Mouse (Mus musculus) small intestine, adult 2 months (tissue): Measurements from ENCODE around the gene Samd14.

Experiments used
- CTCF ChIP-seq: fragments of 200-500 bp; IDR thresholded peaks from 2 replicates; pipeline ENCODE4 v1.5.1; 2012; ENCODE audit warnings: low read depth, mild to moderate bottlenecking, control low read depth, inconsistent platforms, low read length, moderate library complexity, mixed read lengths; ENCODE audit not compliant: insufficient replicate concordance, insufficient read length; ENCODE audit errors: extremely low read depth
- POLR2A ChIP-seq: fragments of 200-500 bp; IDR thresholded peaks from 2 replicates; pipeline ENCODE4 v1.6.1; 2012; ENCODE audit warnings: low read depth, mild to moderate bottlenecking, control low read depth, inconsistent platforms, low read length, moderate library complexity

DNA sequence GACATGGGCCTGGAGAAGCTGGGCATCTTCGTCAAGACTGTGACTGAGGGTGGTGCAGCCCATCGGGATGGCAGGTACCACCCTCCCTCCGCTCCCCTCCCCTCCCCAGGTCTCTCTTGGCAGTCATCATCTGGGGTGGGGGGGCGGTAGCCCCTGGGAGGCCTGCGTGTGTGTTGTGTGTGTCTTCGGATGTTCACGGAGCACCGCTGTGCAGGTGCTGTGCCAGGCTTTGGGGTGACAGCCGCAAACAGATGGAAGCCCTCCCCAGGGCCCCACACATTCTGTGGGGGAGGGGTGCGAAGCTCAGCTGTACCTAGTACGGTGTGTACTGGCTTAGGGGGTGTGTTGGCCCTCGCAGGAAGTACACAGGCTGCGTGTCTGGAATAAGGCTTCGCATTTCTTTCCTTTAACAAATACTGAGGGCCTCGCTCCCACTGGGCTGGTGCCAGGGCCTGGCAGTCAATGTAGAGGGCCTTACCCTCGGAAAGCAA lies 11.6 kb upstream of the Samd14 start:
- no peak for TF ChIP-seq POLR2A
- TF ChIP-seq CTCF, result no peak
